Mouse (Mus musculus) lung, adult 2 months (tissue): Measurements from ENCODE around the gene Pigt.

ENCODE experiments used
- CTCF ChIP-seq: fragments of 200-500 bp; IDR thresholded peaks from 2 replicates; pipeline ENCODE4 v1.5.1; 2011; ENCODE audit warnings: mild to moderate bottlenecking, low read length, control low read depth; ENCODE audit not compliant: insufficient read depth
- POLR2A ChIP-seq: fragments of 200-500 bp; IDR thresholded peaks from 2 replicates; pipeline ENCODE4 v1.6.1; 2011; ENCODE audit warnings: low read depth, mild to moderate bottlenecking, control low read depth, low read length, borderline replicate concordance; ENCODE audit errors: extremely low read depth

GRCm38 (mm10) chr2:164543745-164544144, 46.4 kb downstream of the Pigt start:
- TF ChIP-seq CTCF = no peak
- TF ChIP-seq POLR2A = no peak
